Mouse (Mus musculus) cortical plate, adult 2 months (tissue): Measurements from ENCODE around the gene Etl4. TPM values are rescaled to one million over a fixed set of nuclear protein-coding genes. Genes with fewer than 3 reads are reported as not detected.

Experiments used
- H3K27ac ChIP-seq: fragments of 200-500 bp; 2 replicates; pipeline ENCODE4 v1.5.1; 2012; ENCODE audit warnings: low read length, control low read depth, inconsistent platforms; ENCODE audit not compliant: insufficient read depth
- H3K4me1 ChIP-seq: fragments of 200-500 bp; 2 replicates; pipeline ENCODE4 v1.6.1; 2011; ENCODE audit warnings: low read length; ENCODE audit not compliant: control insufficient read depth, insufficient read depth
- H3K4me3 ChIP-seq: fragments of 200-500 bp; 2 replicates; pipeline ENCODE4 v1.5.1; 2011; ENCODE audit warnings: mild to moderate bottlenecking, low read length, control low read depth; ENCODE audit not compliant: insufficient read depth
- CTCF ChIP-seq: fragments of 200-500 bp; IDR thresholded peaks from 2 replicates; pipeline ENCODE4 v1.5.1; 2011; ENCODE audit warnings: mild to moderate bottlenecking, control low read depth, low read length; ENCODE audit not compliant: insufficient read depth; ENCODE audit errors: extremely low read depth
- POLR2A ChIP-seq: fragments of 200-500 bp; IDR thresholded peaks from 2 replicates; pipeline ENCODE4 v1.6.1; 2011; ENCODE audit warnings: mild to moderate bottlenecking, low read length, control low read depth; ENCODE audit not compliant: insufficient read depth; ENCODE audit errors: extremely low read depth
- polyA plus RNA-seq: library from polyadenylated mRNA; depleted of rRNA; stranded (reverse); fragments of >200 nt; gene quantifications from 2 replicates; pipeline ENCODE4 v1.2.3, GENCODE M21; 2012

The Etl4 gene
- polyA plus RNA-seq, 1 experiment = 90.7 TPM

DNA sequence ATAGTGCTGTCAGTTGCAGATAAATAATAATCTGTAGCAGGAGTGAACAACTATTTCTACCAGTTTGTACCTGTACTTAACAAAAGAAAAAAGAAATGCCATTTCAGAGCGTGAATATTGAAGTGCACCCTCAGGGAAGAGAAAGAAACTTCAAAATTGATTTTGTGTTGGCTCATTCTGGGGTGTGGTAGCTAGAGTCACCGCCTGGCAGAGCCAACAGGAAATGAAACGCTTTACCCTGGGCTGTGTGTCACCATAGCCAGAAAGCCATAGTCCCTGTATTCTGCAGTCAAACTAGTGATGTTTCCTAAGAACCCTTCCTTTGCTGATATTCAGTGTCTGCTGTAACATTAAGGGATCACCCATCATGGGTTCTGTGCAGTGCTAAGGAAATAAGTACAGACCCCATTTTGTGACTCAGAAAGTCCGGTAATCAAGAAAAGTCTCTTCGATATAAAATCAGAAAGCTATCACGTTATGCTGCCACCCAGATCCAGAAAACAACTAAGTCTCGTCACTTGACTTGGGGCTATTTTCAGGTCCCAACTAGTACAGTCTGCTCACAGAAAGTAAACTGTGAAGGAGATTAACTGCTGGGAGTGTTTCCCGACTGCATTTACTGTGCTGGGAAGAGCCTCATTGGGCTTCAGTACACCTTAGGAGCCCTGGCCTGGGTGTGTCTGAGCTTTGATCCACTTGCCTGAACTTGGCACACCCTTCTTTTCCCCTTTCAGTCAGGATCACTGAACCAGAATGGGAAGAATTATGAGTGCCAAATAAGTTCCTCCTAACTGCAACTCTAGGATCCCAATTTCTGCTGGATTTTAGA lies 843.9 kb downstream of the Etl4 start:
- no peak for TF ChIP-seq POLR2A
- TF ChIP-seq CTCF = no peak
- H3K4me1 ChIP-seq = no peaks in the 10 kb centered on the region
- H3K27ac ChIP-seq = no peak overlapping the region
- H3K4me3 ChIP-seq = no peak overlapping the region

- no peaks in the 10 kb centered on the region for H3K4me1 ChIP-seq
- no peak overlapping the region for H3K4me3 ChIP-seq
- H3K27ac ChIP-seq = no peak overlapping the region
- TF ChIP-seq CTCF = no peak
- no peak for TF ChIP-seq POLR2A
Observed at GRCm38 (mm10) chr2:20756964-20757363, 847.4 kb downstream of the Etl4 start.

DNA sequence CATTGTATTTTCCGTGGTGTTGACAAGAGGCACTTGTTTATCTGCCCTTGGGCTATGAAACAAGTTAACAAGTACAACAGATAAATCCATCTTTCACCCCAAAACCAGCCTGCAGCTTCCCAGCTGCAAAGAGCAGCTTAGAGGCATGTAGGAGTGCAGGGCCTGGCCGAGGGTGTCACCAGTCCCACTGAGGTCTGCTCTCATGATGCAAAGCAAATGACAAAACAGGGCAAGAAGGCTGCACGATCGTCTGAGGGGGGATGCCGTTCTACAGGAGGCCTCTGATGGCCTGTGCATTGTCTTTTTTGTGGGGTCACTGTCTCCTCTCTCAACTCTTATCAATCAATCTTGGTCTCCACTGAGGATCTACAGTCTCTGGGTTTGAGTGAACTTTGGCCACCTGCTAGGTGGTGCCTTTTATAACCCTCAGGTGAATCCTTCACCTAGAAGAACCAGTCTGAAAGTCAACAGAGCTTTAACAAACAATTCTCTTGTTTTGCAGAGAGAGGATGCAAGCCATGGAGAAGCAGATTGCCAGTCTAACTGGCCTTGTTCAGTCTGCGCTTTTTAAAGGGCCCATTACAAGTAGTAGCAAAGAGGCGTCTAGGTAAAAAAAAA lies 849.6 kb downstream of the Etl4 start:
- TF ChIP-seq CTCF = no peak
- no peak for TF ChIP-seq POLR2A

DNA sequence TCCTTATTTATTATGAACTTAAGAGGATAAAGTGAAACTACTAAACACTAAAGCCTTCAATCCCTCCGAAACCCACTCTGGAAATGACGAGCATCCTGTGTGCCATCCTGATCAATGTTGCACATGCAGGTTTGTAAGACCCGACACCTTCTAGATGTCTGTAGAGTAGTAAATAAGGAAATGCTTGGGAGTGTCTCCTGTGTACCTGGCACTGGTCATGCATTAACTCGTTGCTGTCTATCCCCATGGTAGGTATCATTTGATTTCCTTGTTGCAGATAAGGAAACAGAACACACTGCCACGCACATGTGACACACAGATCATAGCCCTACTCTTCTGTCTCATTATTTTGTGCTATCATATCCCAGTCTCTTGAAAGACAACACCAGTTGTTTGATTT lies 851.7 kb downstream of the Etl4 start:
- TF ChIP-seq POLR2A (no peak), CTCF (no peak)
- H3K27ac ChIP-seq = no peak overlapping the region

More for the DNA sequence above, 849.6 kb downstream of the Etl4 start:
- H3K4me1 ChIP-seq = no peaks in the 10 kb centered on the region
- no peak overlapping the region for H3K27ac ChIP-seq
- no peak overlapping the region for H3K4me3 ChIP-seq

DNA sequence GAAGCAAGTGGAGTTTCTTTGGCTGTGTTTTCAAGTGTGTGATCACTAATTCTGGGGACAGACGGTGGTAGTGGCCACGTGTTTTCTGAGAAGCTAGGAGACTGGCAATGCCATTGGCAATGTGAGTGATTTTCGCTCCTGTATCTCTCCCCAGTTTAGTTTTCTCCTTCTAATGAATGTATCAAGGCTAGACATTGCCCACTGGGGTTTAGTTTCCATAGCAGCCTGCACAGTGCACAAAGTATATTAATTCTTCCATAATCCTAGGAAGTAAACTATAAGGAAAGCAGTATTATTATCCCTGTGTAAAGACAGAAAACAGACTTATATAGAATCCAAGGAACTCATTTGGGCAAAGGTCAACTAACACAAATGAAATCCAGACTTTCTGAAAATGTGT lies 852.2 kb downstream of the Etl4 start:
- no peak for TF ChIP-seq CTCF
- no peak for TF ChIP-seq POLR2A
- Histone ChIP-seq H3K4me3 (no peak overlapping the region), H3K4me1 (no peaks in the 10 kb centered on the region; the same call in 1 of the 2 replicates), H3K27ac (no peak overlapping the region)

More for the DNA sequence above, 851.7 kb downstream of the Etl4 start:
- no peaks in the 10 kb centered on the region for H3K4me1 ChIP-seq
- H3K4me3 ChIP-seq = no peak overlapping the region

- Histone ChIP-seq H3K27ac (no peak overlapping the region), H3K4me3 (no peak overlapping the region), H3K4me1 (no peaks in the 10 kb centered on the region; the same call in 1 of the 2 replicates)
- no peak for TF ChIP-seq POLR2A
Observed at GRCm38 (mm10) chr2:20763511-20764212, 854.1 kb downstream of the Etl4 start.

GRCm38 (mm10) chr2:20764566-20765090 lies 855.0 kb downstream of the Etl4 start:
- H3K27ac ChIP-seq = no peak overlapping the region
- no peak for TF ChIP-seq CTCF
- TF ChIP-seq POLR2A = no peak
- no peak overlapping the region for H3K4me3 ChIP-seq
- no peaks in the 10 kb centered on the region; the same call in 1 of the 2 replicates for H3K4me1 ChIP-seq

DNA sequence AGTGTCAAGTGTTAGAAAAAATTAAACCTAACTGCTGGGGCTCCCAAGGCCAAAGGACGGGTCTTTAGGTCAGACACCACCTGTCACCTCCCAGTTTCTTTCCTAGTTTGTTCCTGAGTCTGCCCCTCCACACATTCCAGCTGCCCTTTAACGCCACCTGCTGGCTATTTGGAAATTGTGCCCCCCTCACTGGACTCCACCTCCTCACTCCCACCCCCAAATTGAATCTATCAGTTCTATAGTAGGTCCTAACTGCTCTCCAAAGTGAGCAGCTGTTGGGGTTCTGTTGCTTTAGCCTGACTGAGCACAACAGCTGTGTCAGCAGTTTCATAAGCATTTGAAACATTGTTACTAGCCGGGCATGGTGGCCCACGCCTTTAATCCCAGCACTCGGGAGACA lies 859.1 kb downstream of the Etl4 start:
- TF ChIP-seq CTCF (no peak), POLR2A (no peak)
- no peaks in the 10 kb centered on the region; the same call in 1 of the 2 replicates for H3K4me1 ChIP-seq
- no peak overlapping the region for H3K4me3 ChIP-seq
- H3K27ac ChIP-seq = no peak overlapping the region

DNA sequence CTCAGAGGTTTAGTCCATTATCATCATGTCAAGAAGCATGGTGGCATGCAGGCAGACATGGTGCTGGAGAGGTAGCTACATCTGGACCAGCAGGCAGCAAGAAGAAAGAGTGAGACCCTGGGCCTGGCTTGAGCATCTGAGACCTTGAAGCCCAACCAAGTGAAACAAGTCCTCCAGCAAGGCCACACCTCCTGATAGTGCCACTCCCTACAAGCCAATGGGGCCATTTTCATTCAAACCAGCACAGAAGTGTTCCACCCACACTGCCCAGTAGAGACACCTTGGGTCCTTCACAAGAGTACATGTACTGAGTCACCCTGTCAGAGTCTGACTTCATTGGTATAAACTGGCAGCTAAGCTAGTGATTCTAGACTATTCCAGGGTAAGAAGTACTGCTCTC lies 860.6 kb downstream of the Etl4 start:
- H3K4me1 ChIP-seq = no peaks in the 10 kb centered on the region; the same call in 1 of the 2 replicates
- no peak for TF ChIP-seq POLR2A
- no peak for TF ChIP-seq CTCF
- no peak overlapping the region for H3K4me3 ChIP-seq
- H3K27ac ChIP-seq = no peak overlapping the region
